ENCODE assay signal across 8 mouse cellular contexts in genomic region chr10:86452326-86452995, GRCm38 (mm10). TPM values are rescaled to one million over a fixed set of nuclear protein-coding genes. Genes with fewer than 3 reads are reported as not detected.
DNase-seq lines count a peak whose midpoint lies in the region; ATAC-seq and TF ChIP-seq lines count a peak whose summit lies in the region.

No protein-coding gene starts in this region.

- 0 out of 2 replicates have a peak, but pooled peaks cover 5% of the 10 kb centered on the region for H3K36me3 ChIP-seq in hindbrain, embryonic 16.5 days (ENCODE audit: control insufficient read depth, insufficient read depth, low read length)
- no peaks in the 10 kb centered on the region for H3K36me3 ChIP-seq in midbrain, embryonic 13.5 days

- DNase-seq in layer of hippocampus, adult 11-12 months (ENCODE audit: low spot score), result peak; percentile 61
- DNase-seq in layer of hippocampus, postnatal 25 days (ENCODE audit: extremely low spot score in 1 of 2, low spot score in 1 of 2), result no peak
- peak; percentile 83 for DNase-seq in brain, embryonic 14.5 days (ENCODE audit: low read depth)
- peak; percentile 66 to 68 for DNase-seq in left cerebral cortex, postnatal 14 days (ENCODE audit: low spot score in 2 of 2)

- H3K27ac ChIP-seq in hindbrain, embryonic 16.5 days (ENCODE audit: low read depth, low read length), result no peak overlapping the region
- no peak overlapping the region for H3K27ac ChIP-seq in midbrain, embryonic 13.5 days

- H3K9ac ChIP-seq in hindbrain, embryonic 16.5 days (ENCODE audit: low read depth, low read length), result no peak overlapping the region
- 0 out of 2 replicates have a peak overlapping the region, but pooled peaks have one; percentile 14 for H3K9ac ChIP-seq in midbrain, embryonic 13.5 days (replicated peaks)

- no peaks in the 10 kb centered on the region; the same call in 1 of the 2 replicates for H3K4me1 ChIP-seq in hindbrain, embryonic 16.5 days (ENCODE audit: control insufficient read depth, insufficient read depth, low read depth, low read length)
- H3K4me1 ChIP-seq in midbrain, embryonic 13.5 days (replicated peaks), result peaks cover 9% of the 10 kb centered on the region

- no peak for TF ChIP-seq POLR2A in brain, embryonic 14.5 days (IDR thresholded peaks at IDR 0.05; ENCODE audit: borderline replicate concordance, extremely low read depth, insufficient read depth, insufficient read length, poor library complexity, severe bottlenecking)

- no peaks in the 10 kb centered on the region for H3K27me3 ChIP-seq in hindbrain, embryonic 16.5 days (replicated peaks; ENCODE audit: control insufficient read depth, insufficient read depth, low read length)
- peaks cover 3% of the 10 kb centered on the region; the same call in 1 of the 2 replicates for H3K27me3 ChIP-seq in midbrain, embryonic 13.5 days

- 0 out of 2 replicates have a peak, but pooled peaks have one; percentile 59 for ATAC-seq in erythroblast, adult 5-6 weeks (replicated peaks; ENCODE audit: low FRiP score, poor library complexity, severe bottlenecking)
- peak; percentile 75 for ATAC-seq in hindbrain, embryonic 16.5 days
- ATAC-seq in midbrain, embryonic 13.5 days, result peak; percentile 86
- no peak for ATAC-seq in monocyte, adult 5-6 weeks (replicated peaks; ENCODE audit: insufficient number of reproducible peaks, low FRiP score, low TSS enrichment, poor library complexity, severe bottlenecking)

- 32% methylated on average over 6 of the region's 6 CpGs for WGBS in hindbrain, embryonic 16.5 days
- 44% methylated on average over 6 of the region's 6 CpGs for WGBS in midbrain, embryonic 13.5 days

- no peak overlapping the region for H3K4me3 ChIP-seq in hindbrain, embryonic 16.5 days (ENCODE audit: low read length)
- no peak overlapping the region for H3K4me3 ChIP-seq in midbrain, embryonic 13.5 days (replicated peaks)

- TF ChIP-seq CTCF in brain, embryonic 14.5 days (IDR thresholded peaks at IDR 0.05; ENCODE audit: borderline replicate concordance, extremely low read depth, insufficient read depth, insufficient read length), result peak; percentile 68; the same call in 1 of the 2 replicates

- H3K4me2 ChIP-seq in hindbrain, embryonic 16.5 days (ENCODE audit: low read length), result no peak overlapping the region
- no peak overlapping the region for H3K4me2 ChIP-seq in midbrain, embryonic 13.5 days (replicated peaks)

- no peaks in the 10 kb centered on the region for H3K9me3 ChIP-seq in hindbrain, embryonic 16.5 days (ENCODE audit: control insufficient read depth, low read length)
- no peaks in the 10 kb centered on the region for H3K9me3 ChIP-seq in midbrain, embryonic 13.5 days

- intact Hi-C loops in left cerebral cortex, postnatal 14 days (cut with DNase I), result loop anchor here (2.0 kb wide), 1 partner anchor 150 kb away; no protein-coding TSS in a partner anchor

RNA-seq across cellular contexts. Expression of gene Syn3, which starts 46.2 kb away (rescaled TPM):
- 10 to 100 TPM; 19.5 to 23.8 TPM for total RNA-seq in layer of hippocampus, postnatal 25 days (2021)
- polyA plus RNA-seq in brain, embryonic 14.5 days (2012; rRNA removed), result 10.4 and 25.2 TPM in 2 replicates
- total RNA-seq in erythroblast, adult 5-6 weeks (2015; ENCODE audit: low replicate concordance), result not detected in 2 replicates
- total RNA-seq in erythroblast, adult 5-6 weeks (2017; ENCODE audit: low replicate concordance), result 0.77 and 0.84 TPM in 2 replicates
- polyA plus RNA-seq in hindbrain, embryonic 16.5 days (2015; fragmentation: Nextera tagmentation; extraction: Ambion mirVana), result 29.9 and 31.3 TPM in 2 replicates
- 10 to 100 TPM; 29.9 to 32.0 TPM for total RNA-seq in left cerebral cortex, postnatal 14 days (2021)
- polyA plus RNA-seq in midbrain, embryonic 13.5 days (2015; fragmentation: Nextera tagmentation; extraction: Ambion mirVana), result 13.4 and 13.8 TPM in 2 replicates
- 0.29 TPM in 1 of 3 replicates, not detected in the others for total RNA-seq in monocyte, adult 5-6 weeks (2017)

Comparison
In these comparisons a context has a peak if more than half of its experiments do, and no peak if none do; other contexts are left out.
1. DNase-seq: peak in layer of hippocampus, adult 11-12 months (single experiment), brain, embryonic 14.5 days (single experiment) and left cerebral cortex, postnatal 14 days (2 of 2); none in layer of hippocampus, postnatal 25 days (0 of 2).
2. RNA of gene Syn3, which starts 46.2 kb away (total RNA-seq): 29.9 to 32.0 TPM in left cerebral cortex, postnatal 14 days and 19.5 to 23.8 TPM in layer of hippocampus, postnatal 25 days; 0.77 to 0.84 TPM in erythroblast, adult 5-6 weeks and 0.29 TPM in monocyte, adult 5-6 weeks; every median in the first group is over 10 times any median in the second.